Mouse (Mus musculus) megakaryocyte-erythroid progenitor cell, adult 5 weeks (primary cell): ENCODE data around the gene Sim1. TPM values are rescaled to one million over a fixed set of nuclear protein-coding genes. Genes with fewer than 3 reads are reported as not detected.

Source experiments
- polyA plus RNA-seq: library from polyadenylated mRNA; stranded (reverse); fragments of >175 nt; gene quantifications from 2 replicates; pipeline ENCODE4 v1.2.3, GENCODE M21; 2012

The Sim1 gene
- not detected in 2 replicates for polyA plus RNA-seq

DNA sequence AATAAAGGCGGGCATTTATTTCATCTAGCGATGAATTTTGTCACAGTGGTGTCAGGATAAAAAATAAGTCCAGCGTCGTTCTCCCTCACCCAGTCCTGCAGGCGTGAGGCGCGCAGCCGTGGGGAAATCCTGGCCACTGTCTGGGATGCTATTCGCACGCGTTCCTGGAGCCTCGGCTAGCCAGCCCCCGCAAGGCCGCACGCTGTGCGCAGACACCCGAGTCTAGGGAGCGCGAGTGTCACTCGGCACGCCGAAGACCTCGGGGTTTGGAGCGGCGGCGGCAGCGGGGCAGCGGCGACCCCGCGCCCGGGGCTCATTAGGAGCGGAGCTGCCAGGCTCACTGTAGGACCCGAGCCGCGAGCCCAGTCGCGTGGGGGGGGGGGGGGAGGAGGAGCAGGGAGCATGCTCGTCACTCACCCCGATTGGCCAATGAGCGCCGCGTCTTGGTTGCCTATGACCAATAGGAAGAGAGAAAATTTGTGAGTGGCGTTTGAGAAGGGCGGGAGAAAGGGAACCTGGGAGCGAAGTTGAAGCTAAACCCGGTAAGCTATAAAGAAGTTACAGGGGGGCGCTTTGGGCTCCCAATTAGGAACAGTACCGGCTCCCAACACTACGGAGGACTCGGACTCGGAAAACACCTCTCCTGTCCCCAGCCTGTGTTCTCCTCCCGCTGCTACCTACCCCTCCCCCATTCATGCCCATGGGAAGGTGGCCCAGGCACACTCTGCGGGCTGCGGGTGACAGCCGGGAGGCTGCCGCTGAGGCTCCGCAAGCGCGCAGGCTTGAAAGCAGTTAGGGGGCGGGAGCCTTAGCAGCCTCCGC, at the start of gene Sim1:
Sim1 (plus strand) TSS at position 585 of the 822 bp plus-strand sequence.

